8 mouse cellular contexts compared by ENCODE assay signal in the genomic region with DNA sequence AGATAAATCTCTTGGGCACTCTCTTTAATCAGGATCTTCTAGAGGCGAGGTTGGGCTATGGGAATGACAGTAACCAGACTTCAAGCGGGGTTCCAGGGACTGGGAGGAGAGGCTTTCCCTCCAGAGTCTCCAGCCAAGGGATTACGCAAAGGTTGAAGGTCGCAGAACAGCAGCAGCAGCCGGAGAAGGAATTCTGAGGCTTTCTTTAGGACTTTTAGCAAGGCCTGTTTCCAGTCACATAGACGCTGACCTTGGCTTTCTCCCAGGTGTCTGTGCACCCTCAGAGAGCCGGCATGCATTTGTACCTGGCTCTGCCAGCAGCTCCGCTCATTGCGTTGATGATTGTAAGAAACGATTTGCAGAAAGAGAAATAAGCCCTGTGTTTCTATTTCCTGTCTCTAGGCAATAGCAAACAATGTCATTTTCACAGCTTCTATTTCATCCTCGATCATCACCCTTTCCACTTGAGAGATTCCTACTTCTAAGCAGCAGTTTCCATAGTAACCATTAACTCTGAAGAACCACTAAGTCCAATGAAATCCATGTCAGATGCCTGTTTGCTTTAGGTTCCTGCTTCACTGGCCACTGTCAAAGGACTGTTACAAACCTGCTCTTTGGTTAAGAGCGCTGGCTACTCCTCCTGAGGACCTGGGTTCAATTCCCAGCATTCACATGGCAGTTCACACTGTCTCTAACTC.
DNase-seq lines count a peak whose midpoint lies in the region; ATAC-seq lines count a peak whose summit lies in the region.

No protein-coding gene starts in this region.

- no peak for ATAC-seq in embryonic facial prominence, embryonic 11.5 days (replicated peaks; ENCODE audit: insufficient number of reproducible peaks, low FRiP score, low TSS enrichment, low read depth)
- ATAC-seq in forebrain, embryonic 15.5 days (replicated peaks) = peak; percentile 60
- ATAC-seq in intestine, embryonic 16.5 days = peak; percentile 71
- ATAC-seq in midbrain, embryonic 13.5 days = peak; percentile 82
- ATAC-seq in CD4-positive, CD25-positive, alpha-beta regulatory T cell, adult 4 months = no peak
- ATAC-seq in megakaryocyte-erythroid progenitor cell, adult 5-6 weeks (replicated peaks; ENCODE audit: low FRiP score, low TSS enrichment, poor library complexity, severe bottlenecking) = no peak

- no peak overlapping the region for H3K27ac ChIP-seq in embryonic facial prominence, embryonic 11.5 days (replicated peaks; ENCODE audit: low read depth, low read length)
- no peak overlapping the region; the same call in 1 of the 2 replicates for H3K27ac ChIP-seq in embryonic facial prominence, embryonic 10.5 days (replicated peaks)
- peak overlapping the region; percentile 47 for H3K27ac ChIP-seq in forebrain, embryonic 15.5 days (replicated peaks)
- H3K27ac ChIP-seq in intestine, embryonic 16.5 days (ENCODE audit: low read length) = peak overlapping the region; percentile 58
- H3K27ac ChIP-seq in midbrain, embryonic 13.5 days = peak overlapping the region; percentile 74

- WGBS in embryonic facial prominence, embryonic 11.5 days = 56% methylated on average over 12 of the region's 12 CpGs
- 61% methylated on average over 12 of the region's 12 CpGs for WGBS in embryonic facial prominence, embryonic 10.5 days
- 42% methylated on average over 12 of the region's 12 CpGs for WGBS in forebrain, embryonic 15.5 days
- 40% methylated on average over 12 of the region's 12 CpGs for WGBS in intestine, embryonic 16.5 days
- WGBS in midbrain, embryonic 13.5 days = 19% methylated on average over 12 of the region's 12 CpGs

- no peak overlapping the region for H3K9ac ChIP-seq in embryonic facial prominence, embryonic 11.5 days (replicated peaks; ENCODE audit: low read length)
- no peak overlapping the region for H3K9ac ChIP-seq in forebrain, embryonic 15.5 days (replicated peaks)
- no peak overlapping the region for H3K9ac ChIP-seq in intestine, embryonic 16.5 days (ENCODE audit: low read depth, low read length)
- no peak overlapping the region for H3K9ac ChIP-seq in midbrain, embryonic 13.5 days (replicated peaks)

- DNase-seq in embryonic facial prominence, embryonic 11.5 days (ENCODE audit: low spot score) = peak; percentile 18
- DNase-seq in embryonic facial prominence, embryonic 10.5 days (ENCODE audit: low spot score) = no peak
- DNase-seq in Muller cell, postnatal 12 days (ENCODE audit: inconsistent ontology term) = peak; percentile 38

- H3K36me3 ChIP-seq in embryonic facial prominence, embryonic 11.5 days (replicated peaks; ENCODE audit: control insufficient read depth, insufficient read depth, low read depth, low read length) = no peaks in the 10 kb centered on the region
- no peaks in the 10 kb centered on the region for H3K36me3 ChIP-seq in embryonic facial prominence, embryonic 10.5 days (replicated peaks)
- H3K36me3 ChIP-seq in forebrain, embryonic 15.5 days = no peaks in the 10 kb centered on the region
- H3K36me3 ChIP-seq in intestine, embryonic 16.5 days (ENCODE audit: control insufficient read depth, insufficient read depth, low read length) = no peaks in the 10 kb centered on the region
- H3K36me3 ChIP-seq in midbrain, embryonic 13.5 days = no peaks in the 10 kb centered on the region

- no peak overlapping the region for H3K4me3 ChIP-seq in embryonic facial prominence, embryonic 11.5 days (ENCODE audit: low read depth, low read length)
- H3K4me3 ChIP-seq in embryonic facial prominence, embryonic 10.5 days = no peak overlapping the region
- no peak overlapping the region for H3K4me3 ChIP-seq in forebrain, embryonic 15.5 days
- H3K4me3 ChIP-seq in intestine, embryonic 16.5 days (ENCODE audit: low read length) = no peak overlapping the region
- no peak overlapping the region for H3K4me3 ChIP-seq in midbrain, embryonic 13.5 days (replicated peaks)

- H3K4me2 ChIP-seq in embryonic facial prominence, embryonic 11.5 days (ENCODE audit: low read depth, low read length) = no peak overlapping the region
- H3K4me2 ChIP-seq in forebrain, embryonic 15.5 days (replicated peaks) = no peak overlapping the region
- H3K4me2 ChIP-seq in intestine, embryonic 16.5 days (ENCODE audit: low read depth, low read length) = no peak overlapping the region
- no peak overlapping the region for H3K4me2 ChIP-seq in midbrain, embryonic 13.5 days (replicated peaks)

- no peaks in the 10 kb centered on the region for H3K4me1 ChIP-seq in embryonic facial prominence, embryonic 11.5 days (ENCODE audit: control insufficient read depth, insufficient read depth, low read length)
- peaks cover 19% of the 10 kb centered on the region for H3K4me1 ChIP-seq in embryonic facial prominence, embryonic 10.5 days
- H3K4me1 ChIP-seq in forebrain, embryonic 15.5 days = peaks cover 7% of the 10 kb centered on the region
- H3K4me1 ChIP-seq in intestine, embryonic 16.5 days (ENCODE audit: control insufficient read depth, insufficient read depth, low read length) = peaks cover 8% of the 10 kb centered on the region
- H3K4me1 ChIP-seq in midbrain, embryonic 13.5 days (replicated peaks) = peaks cover 13% of the 10 kb centered on the region

- no peaks in the 10 kb centered on the region for H3K9me3 ChIP-seq in embryonic facial prominence, embryonic 11.5 days (replicated peaks; ENCODE audit: control insufficient read depth, low read length)
- no peaks in the 10 kb centered on the region for H3K9me3 ChIP-seq in embryonic facial prominence, embryonic 10.5 days
- H3K9me3 ChIP-seq in forebrain, embryonic 15.5 days = no peaks in the 10 kb centered on the region
- no peaks in the 10 kb centered on the region for H3K9me3 ChIP-seq in intestine, embryonic 16.5 days (ENCODE audit: control insufficient read depth, low read length)
- H3K9me3 ChIP-seq in midbrain, embryonic 13.5 days = no peaks in the 10 kb centered on the region

- no peaks in the 10 kb centered on the region for H3K27me3 ChIP-seq in embryonic facial prominence, embryonic 11.5 days (ENCODE audit: control insufficient read depth, insufficient read depth, low read length)
- H3K27me3 ChIP-seq in embryonic facial prominence, embryonic 10.5 days (replicated peaks; ENCODE audit: low read depth, poor library complexity, severe bottlenecking) = no peaks in the 10 kb centered on the region
- no peaks in the 10 kb centered on the region for H3K27me3 ChIP-seq in forebrain, embryonic 15.5 days
- H3K27me3 ChIP-seq in intestine, embryonic 16.5 days (replicated peaks; ENCODE audit: control insufficient read depth, insufficient read depth, low read length) = no peaks in the 10 kb centered on the region
- H3K27me3 ChIP-seq in midbrain, embryonic 13.5 days = no peaks in the 10 kb centered on the region

Comparison
In these comparisons a context has a peak if more than half of its experiments do, and no peak if none do; other contexts are left out.
1. ATAC-seq: peak in forebrain, embryonic 15.5 days (single experiment), intestine, embryonic 16.5 days (single experiment) and midbrain, embryonic 13.5 days (single experiment); none in embryonic facial prominence, embryonic 11.5 days (single experiment), CD4-positive, CD25-positive, alpha-beta regulatory T cell, adult 4 months (single experiment) and megakaryocyte-erythroid progenitor cell, adult 5-6 weeks (single experiment).
2. H3K27ac ChIP-seq: peak in forebrain, embryonic 15.5 days (single experiment), intestine, embryonic 16.5 days (single experiment) and midbrain, embryonic 13.5 days (single experiment); none in embryonic facial prominence, embryonic 11.5 days (single experiment) and embryonic facial prominence, embryonic 10.5 days (single experiment).